Mouse (Mus musculus) heart, embryonic 16.5 days (tissue): ENCODE measurements around the gene Klhl40. TPM values are rescaled to one million over a fixed set of nuclear protein-coding genes. Genes with fewer than 3 reads are reported as not detected.

Experiments used
- ATAC-seq: fragments of 200-750 bp; cut with Nextera tagmentation; replicated peaks from 2 replicates; pipeline ENCODE4 v1.8.0; 2017; ENCODE audit warnings: moderate number of reproducible peaks; ENCODE audit not compliant: insufficient read depth, low FRiP score; ENCODE audit errors: extremely low read depth
- H3K27ac ChIP-seq: fragments of 300-500 bp; sonication (generic); 2 replicates; pipeline ENCODE4 v1.5.1; 2014; ENCODE audit warnings: mild to moderate bottlenecking, low read length, control low read depth, moderate library complexity
- H3K27me3 ChIP-seq: fragments of 300-500 bp; sonication (generic); 2 replicates; pipeline ENCODE4 v1.6.1; 2014; ENCODE audit warnings: low read length, mixed read lengths; ENCODE audit not compliant: control insufficient read depth, insufficient read depth
- H3K36me3 ChIP-seq: fragments of 300-500 bp; sonication (generic); 2 replicates; pipeline ENCODE4 v1.6.1; 2014; ENCODE audit not compliant: control insufficient read depth, insufficient read depth
- H3K4me1 ChIP-seq: fragments of 300-500 bp; sonication (generic); 2 replicates; pipeline ENCODE4 v1.6.1; 2014; ENCODE audit warnings: low read length, mixed read lengths; ENCODE audit not compliant: control insufficient read depth, insufficient read depth
- H3K4me2 ChIP-seq: fragments of 300-500 bp; sonication (generic); 2 replicates; pipeline ENCODE4 v1.6.1; 2014; ENCODE audit warnings: low read depth, mild to moderate bottlenecking, control low read depth, low read length
- H3K4me3 ChIP-seq: fragments of 300-500 bp; sonication (generic); 2 replicates; pipeline ENCODE4 v1.5.1; 2014; ENCODE audit warnings: mild to moderate bottlenecking, control low read depth, low read length
- H3K9ac ChIP-seq: fragments of 300-500 bp; sonication (generic); 2 replicates; pipeline ENCODE4 v1.6.1; 2014; ENCODE audit warnings: low read length, control low read depth
- H3K9me3 ChIP-seq: fragments of 300-500 bp; sonication (generic); replicated peaks from 2 replicates; pipeline ENCODE4 v1.6.1; 2016; ENCODE audit warnings: low read length; ENCODE audit not compliant: control insufficient read depth
- WGBS: fragments of 180-500 bp; shearing (Covaris S2); extraction: QIAGEN DNeasy Blood & Tissue Kit; methylation state at CpG from one replicate; pipeline ENCODE4 v1.1.7; 2014; 5-methylcytosine and 5-hydroxymethylcytosine counted together
- polyA plus RNA-seq: library from polyadenylated mRNA; unstranded; fragments of >200 nt; fragmentation: Nextera tagmentation; extraction: Ambion mirVana; gene quantifications from 2 replicates; pipeline ENCODE4 v1.2.1, GENCODE M21; 2015

The Klhl40 gene
- polyA plus RNA-seq, 1 experiment from 2014 or later = 6.8 TPM

DNA sequence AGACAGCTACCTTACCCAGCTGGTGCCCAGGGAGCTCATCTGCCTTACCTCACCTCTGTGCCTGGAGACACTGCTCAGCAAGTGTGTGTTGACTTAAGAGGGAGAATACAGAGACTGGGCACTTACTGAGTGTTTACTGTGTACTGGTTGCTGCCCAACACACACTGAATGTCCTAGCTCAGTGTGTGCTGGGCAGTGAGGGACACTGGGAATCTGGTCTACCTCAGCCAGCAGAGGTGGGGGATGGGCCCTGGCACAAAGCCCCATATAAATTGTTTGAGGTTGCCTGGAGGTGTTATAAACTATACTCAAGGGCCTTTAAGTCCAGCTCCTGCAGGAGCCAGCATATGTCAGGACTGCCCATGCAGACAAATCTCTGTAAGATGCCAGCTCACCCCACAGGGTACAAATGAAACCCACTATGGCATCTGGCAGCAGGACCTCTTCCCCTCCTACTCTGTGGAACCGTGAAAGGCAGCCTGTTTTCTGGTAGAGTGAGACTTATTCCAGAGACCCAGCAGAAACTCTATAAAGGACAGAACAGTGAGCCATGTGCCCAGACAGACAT, 17.6 kb downstream of the Klhl40 start:
- Histone ChIP-seq H3K9ac (no peak overlapping the region), H3K36me3 (no peaks in the 10 kb centered on the region), H3K4me2 (no peak overlapping the region), H3K4me1 (peaks cover 36% of the 10 kb centered on the region), H3K4me3 (no peak overlapping the region), H3K9me3 (no peaks in the 10 kb centered on the region), H3K27ac (peak overlapping the region; percentile 30), H3K27me3 (peaks cover 10% of the 10 kb centered on the region)
- ATAC-seq = no peak
- WGBS = 33% methylated on average over 1 of the region's 1 CpGs

DNA sequence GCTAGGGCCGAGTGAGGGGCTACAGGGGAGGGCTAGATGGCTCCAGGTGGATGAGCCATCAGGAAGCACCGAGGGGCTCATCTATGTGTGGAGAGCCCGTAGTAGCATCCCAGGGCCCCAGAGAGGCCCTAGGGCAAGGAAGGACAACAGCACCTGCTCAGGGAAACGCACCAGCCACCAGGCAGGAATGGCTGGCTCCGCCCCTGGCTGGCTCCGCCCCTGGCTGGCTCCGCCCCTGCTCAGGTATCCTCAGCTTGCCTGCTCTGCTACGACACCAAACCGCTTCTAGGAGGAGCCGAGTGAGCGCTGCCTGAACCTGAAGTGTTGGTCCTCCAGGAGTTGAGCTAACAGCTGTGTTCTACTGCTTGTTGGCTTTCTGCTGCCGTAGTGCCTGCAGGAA, 20.3 kb downstream of the Klhl40 start:
- Histone ChIP-seq H3K4me1 (peaks cover 17% of the 10 kb centered on the region), H3K4me3 (no peak overlapping the region), H3K27me3 (peaks cover 10% of the 10 kb centered on the region), H3K36me3 (no peaks in the 10 kb centered on the region), H3K9me3 (no peaks in the 10 kb centered on the region), H3K9ac (no peak overlapping the region), H3K27ac (no peak overlapping the region), H3K4me2 (no peak overlapping the region)
- 25% methylated on average over 12 of the region's 12 CpGs for WGBS
- ATAC-seq = no peak

- WGBS = 46% methylated on average over 6 of the region's 6 CpGs
- Histone ChIP-seq H3K4me2 (no peak overlapping the region), H3K27ac (no peak overlapping the region), H3K9ac (peak overlapping the region; percentile 12; the same call in 1 of the 2 replicates), H3K27me3 (peaks cover 10% of the 10 kb centered on the region), H3K9me3 (no peaks in the 10 kb centered on the region), H3K4me3 (no peak overlapping the region), H3K36me3 (no peaks in the 10 kb centered on the region), H3K4me1 (peaks cover 15% of the 10 kb centered on the region)
- ATAC-seq = no peak
Measured at GRCm38 (mm10) chr9:121798887-121799520, 21.6 kb downstream of the Klhl40 start.

DNA sequence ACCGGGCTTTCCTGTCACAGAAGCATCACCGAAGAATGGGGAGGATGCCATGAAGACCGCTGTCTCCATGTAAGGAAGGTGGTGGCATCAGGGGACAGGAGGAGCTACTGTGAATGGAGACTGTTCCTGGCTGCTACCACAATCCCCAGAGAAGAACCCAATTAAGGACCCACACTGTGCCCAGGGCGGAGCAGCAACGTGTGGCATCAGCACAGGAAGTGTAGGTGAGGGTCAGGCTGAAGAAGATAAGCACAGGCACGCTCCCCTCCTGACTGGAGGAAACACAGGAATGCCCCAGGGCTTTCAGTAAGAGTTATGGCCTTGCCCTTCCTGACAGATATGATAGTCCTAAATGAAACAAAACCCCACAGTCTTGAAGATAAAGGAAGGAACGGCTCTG, 25.3 kb downstream of the Klhl40 start:
- Histone ChIP-seq H3K4me3 (no peak overlapping the region), H3K36me3 (no peaks in the 10 kb centered on the region), H3K27ac (no peak overlapping the region), H3K27me3 (peaks cover 4% of the 10 kb centered on the region; the same call in 1 of the 2 replicates), H3K4me2 (no peak overlapping the region), H3K9ac (no peak overlapping the region), H3K9me3 (no peaks in the 10 kb centered on the region), H3K4me1 (peaks cover 2% of the 10 kb centered on the region; the same call in 1 of the 2 replicates)
- no peak for ATAC-seq
- 46% methylated on average over 7 of the region's 7 CpGs for WGBS

GRCm38 (mm10) chr9:121807546-121807945, 30.1 kb downstream of the Klhl40 start:
- Histone ChIP-seq H3K36me3 (no peaks in the 10 kb centered on the region), H3K27me3 (no peaks in the 10 kb centered on the region), H3K4me3 (no peak overlapping the region), H3K4me2 (no peak overlapping the region), H3K9me3 (no peaks in the 10 kb centered on the region), H3K9ac (no peak overlapping the region), H3K4me1 (peaks cover 8% of the 10 kb centered on the region), H3K27ac (no peak overlapping the region)
- WGBS = 56% methylated on average over 1 of the region's 1 CpGs
- no peak for ATAC-seq

- WGBS = 54% methylated on average over 7 of the region's 7 CpGs
- no peak for ATAC-seq
Measured at GRCm38 (mm10) chr9:121807947-121808346, 30.5 kb downstream of the Klhl40 start.

GRCm38 (mm10) chr9:121808511-121808910, 31.1 kb downstream of the Klhl40 start:
- Histone ChIP-seq H3K27ac (no peak overlapping the region), H3K4me3 (no peak overlapping the region), H3K4me2 (no peak overlapping the region), H3K27me3 (no peaks in the 10 kb centered on the region), H3K4me1 (peaks cover 8% of the 10 kb centered on the region), H3K9ac (no peak overlapping the region), H3K36me3 (no peaks in the 10 kb centered on the region), H3K9me3 (no peaks in the 10 kb centered on the region)
- WGBS = 75% methylated on average over 3 of the region's 3 CpGs
- ATAC-seq = no peak

More at GRCm38 (mm10) chr9:121807947-121808346, 30.5 kb downstream of the Klhl40 start:
- Histone ChIP-seq H3K27ac (no peak overlapping the region), H3K9me3 (no peaks in the 10 kb centered on the region), H3K9ac (no peak overlapping the region), H3K4me2 (no peak overlapping the region), H3K4me1 (peaks cover 8% of the 10 kb centered on the region), H3K36me3 (no peaks in the 10 kb centered on the region), H3K27me3 (no peaks in the 10 kb centered on the region), H3K4me3 (no peak overlapping the region)

- no peak overlapping the region for H3K9ac ChIP-seq
- no peak overlapping the region for H3K4me3 ChIP-seq
- peaks cover 6% of the 10 kb centered on the region for H3K4me1 ChIP-seq
- WGBS = 32% methylated on average over 15 of the region's 15 CpGs
- no peak overlapping the region for H3K27ac ChIP-seq
- H3K36me3 ChIP-seq = no peaks in the 10 kb centered on the region
- no peaks in the 10 kb centered on the region for H3K9me3 ChIP-seq
- H3K4me2 ChIP-seq = no peak overlapping the region
- H3K27me3 ChIP-seq = no peaks in the 10 kb centered on the region
- ATAC-seq = peak; percentile 55; the same call in 1 of the 2 replicates
Measured at GRCm38 (mm10) chr9:121810081-121810821, 32.8 kb downstream of the Klhl40 start.

DNA sequence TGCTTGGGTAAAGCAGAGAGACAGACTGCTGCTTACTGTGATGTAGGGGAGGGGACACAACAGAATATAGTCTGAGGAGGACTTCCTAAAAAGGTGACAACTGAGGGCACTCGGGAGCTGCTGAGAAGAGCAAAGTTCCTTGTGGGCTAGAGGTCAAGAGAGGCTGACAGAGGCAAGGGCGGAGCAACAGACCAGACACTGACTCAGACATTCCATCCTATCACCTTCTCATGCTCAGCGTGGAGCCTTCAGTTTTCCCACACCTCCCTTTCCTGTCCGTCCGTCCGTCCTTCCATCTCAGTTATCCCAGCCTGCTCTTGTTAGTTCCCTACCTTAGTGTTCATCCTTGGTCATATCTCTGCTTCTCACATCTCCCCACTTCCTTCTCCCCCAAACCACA, 37.8 kb downstream of the Klhl40 start:
- Histone ChIP-seq H3K9me3 (no peaks in the 10 kb centered on the region), H3K36me3 (no peaks in the 10 kb centered on the region), H3K27ac (no peak overlapping the region), H3K9ac (no peak overlapping the region), H3K4me2 (no peak overlapping the region), H3K4me1 (peaks cover 3% of the 10 kb centered on the region), H3K27me3 (no peaks in the 10 kb centered on the region), H3K4me3 (no peak overlapping the region)
- 31% methylated on average over 6 of the region's 6 CpGs for WGBS
- no peak for ATAC-seq
